Mouse (Mus musculus): ENCODE results near the gene Ctdsp2.

DNA sequence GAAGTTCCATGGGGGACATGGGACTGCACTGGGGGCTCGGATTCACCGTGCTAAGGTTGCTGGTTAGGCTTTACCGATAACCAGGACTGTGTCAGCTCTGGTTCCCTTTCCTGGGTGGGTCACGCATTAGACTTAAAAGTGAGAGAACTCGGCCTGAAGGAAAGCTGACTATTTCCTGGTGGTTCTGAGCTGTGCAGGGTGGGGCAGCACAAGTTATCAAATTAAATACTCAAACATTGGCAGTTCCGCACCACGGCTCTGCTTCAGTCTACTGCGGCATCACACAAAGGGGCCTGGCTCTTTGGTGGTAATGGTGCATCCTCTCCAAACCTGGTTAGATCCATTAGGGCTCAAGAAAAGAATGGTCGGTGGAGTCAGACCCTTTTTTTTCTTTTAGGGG, 22.8 kb downstream of the Ctdsp2 start:
- TF ChIP-seq CTCF (IDR thresholded peaks at IDR 0.05; ENCODE audit: extremely low read depth, insufficient read depth, insufficient read length, insufficient replicate concordance) (no peak), POLR2A (IDR thresholded peaks at IDR 0.05; ENCODE audit: low read depth, low read length) (no peak)

Data from spleen, adult 2 months (tissue).